Mouse (Mus musculus) mammary gland, adult 2 months (tissue): Measurements from ENCODE around the gene Vmn1r16. TPM values are rescaled to one million over a fixed set of nuclear protein-coding genes. Genes with fewer than 3 reads are reported as not detected.

ENCODE experiments used
- polyA plus RNA-seq: library from polyadenylated mRNA; depleted of rRNA; stranded (reverse); fragments of >200 nt; gene quantifications from 2 replicates; pipeline ENCODE4 v1.2.3, GENCODE M21; 2012; ENCODE audit warnings: low replicate concordance; rRNA removed

Gene Vmn1r16
- polyA plus RNA-seq = not detected in 2 replicates

DNA sequence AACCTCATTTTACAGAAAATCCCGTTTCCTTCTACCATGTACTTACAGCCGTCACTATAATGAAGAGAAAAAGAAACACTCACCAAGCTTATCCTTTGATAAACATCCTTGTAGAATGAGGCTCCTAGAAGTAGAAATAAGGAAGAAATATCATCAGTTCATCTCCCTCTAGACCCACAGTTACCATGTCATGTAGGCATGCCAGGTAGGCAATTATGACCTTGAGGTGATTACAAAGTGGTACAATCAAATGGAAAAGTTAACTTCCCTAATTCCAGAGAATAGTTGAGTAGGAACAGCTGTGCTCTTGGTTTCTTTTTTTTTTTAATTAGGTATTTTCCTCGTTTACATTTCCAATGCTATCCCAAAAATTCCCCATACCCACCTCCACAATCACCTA is at the start of gene Vmn1r16:
Vmn1r16 (minus strand) TSS at position 101 of the 400 bp plus-strand sequence.

DNA sequence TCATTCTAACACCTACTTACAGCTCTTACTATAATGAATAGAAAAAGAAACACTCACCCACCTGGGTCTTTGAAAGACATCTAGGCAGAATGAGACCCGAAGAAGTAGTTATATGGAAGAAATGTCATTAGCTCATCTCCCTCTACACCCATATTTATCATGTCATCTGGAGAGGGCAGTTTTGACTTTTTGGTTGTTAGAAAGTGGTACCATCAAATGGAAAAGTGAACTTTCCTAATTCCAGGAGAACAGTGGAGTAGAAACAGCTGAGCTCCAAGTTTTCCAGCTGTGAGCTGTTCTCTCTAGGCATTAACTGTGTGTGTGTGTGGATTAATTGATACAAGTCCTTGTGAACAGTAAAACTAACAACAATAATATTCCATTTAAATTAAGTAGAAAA is 34.3 kb upstream of the Vmn1r16 start, which contains the start of gene Vmn1r17:
Vmn1r17 (minus strand) TSS at position 101 of the 400 bp plus-strand sequence.

Other genes starting within 250 kb of the Vmn1r16 start
- gene Vmn1r10, start 220.0 kb downstream of the Vmn1r16 start, polyA plus RNA-seq = not detected in 2 replicates
- gene Vmn1r11, start 196.0 kb downstream of the Vmn1r16 start, polyA plus RNA-seq = not detected in 2 replicates
- not detected in 2 replicates for gene Vmn1r12, start 172.6 kb downstream of the Vmn1r16 start, polyA plus RNA-seq
- gene Vmn1r13, start 126.2 kb downstream of the Vmn1r16 start, polyA plus RNA-seq = not detected in 2 replicates
- gene Vmn1r14, start 97.8 kb downstream of the Vmn1r16 start, polyA plus RNA-seq = not detected in 2 replicates
- gene Vmn1r15, start 71.5 kb downstream of the Vmn1r16 start, polyA plus RNA-seq = not detected in 2 replicates
- not detected in 2 replicates for gene Vmn1r17, start 34.2 kb upstream of the Vmn1r16 start, polyA plus RNA-seq
- gene Vmn1r18, start 66.3 kb upstream of the Vmn1r16 start, polyA plus RNA-seq = not detected in 2 replicates
- gene Vmn1r19, start 74.3 kb upstream of the Vmn1r16 start, polyA plus RNA-seq = not detected in 2 replicates
- not detected in 2 replicates for gene Vmn1r20, start 99.4 kb upstream of the Vmn1r16 start, polyA plus RNA-seq
- gene Ppm1k, start 206.0 kb upstream of the Vmn1r16 start, polyA plus RNA-seq = 1.2 and 4.6 TPM in 2 replicates